Mouse (Mus musculus): ENCODE measurements around the gene Repin1. TPM values are rescaled to one million over a fixed set of nuclear protein-coding genes. Genes with fewer than 3 reads are reported as not detected.

The Repin1 gene
- polyA plus RNA-seq, 1 experiment: 13.3 TPM

DNA sequence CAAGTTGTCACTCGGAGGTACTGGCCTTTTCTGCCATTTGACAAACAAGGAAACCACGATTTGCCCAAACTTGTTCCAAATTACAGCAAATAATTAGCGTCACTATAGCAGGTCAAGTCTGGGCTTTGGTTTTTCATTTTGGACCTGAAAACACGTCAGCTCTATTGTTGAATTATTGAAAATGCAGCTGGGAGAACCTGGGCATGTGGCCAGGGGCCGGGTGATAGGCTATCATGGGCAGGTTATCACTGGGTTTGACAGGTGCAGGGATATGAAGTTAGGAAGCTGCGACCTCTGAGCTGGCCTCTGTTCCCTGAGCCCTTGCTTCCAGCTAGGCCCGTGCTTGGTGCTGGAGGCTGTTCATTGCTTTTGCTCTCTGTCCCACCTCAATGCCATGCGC, 37.1 kb downstream of the Repin1 start:
- TF ChIP-seq POLR2A (IDR thresholded peaks at IDR 0.05; ENCODE audit: borderline replicate concordance, low read depth, low read length) (no peak), CTCF (IDR thresholded peaks at IDR 0.05; ENCODE audit: low read depth, low read length) (no peak)
- Histone ChIP-seq H3K27ac (ENCODE audit: insufficient read depth, low read depth, low read length) (no peak overlapping the region), H3K4me3 (ENCODE audit: insufficient read depth, low read length) (no peak overlapping the region), H3K4me1 (ENCODE audit: control insufficient read depth, insufficient read depth, low read length) (peaks cover 5% of the 10 kb centered on the region; the same call in 1 of the 2 replicates)

- H3K4me3 ChIP-seq (ENCODE audit: insufficient read depth, low read length): no peak overlapping the region
- no peak for TF ChIP-seq POLR2A (IDR thresholded peaks at IDR 0.05; ENCODE audit: borderline replicate concordance, low read depth, low read length)
- TF ChIP-seq CTCF (IDR thresholded peaks at IDR 0.05; ENCODE audit: low read depth, low read length): no peak
- H3K4me1 ChIP-seq (ENCODE audit: control insufficient read depth, insufficient read depth, low read length): no peaks in the 10 kb centered on the region
- no peak overlapping the region for H3K27ac ChIP-seq (ENCODE audit: insufficient read depth, low read depth, low read length)
Measured at GRCm38 (mm10) chr6:48635105-48635504, 41.4 kb downstream of the Repin1 start.

DNA sequence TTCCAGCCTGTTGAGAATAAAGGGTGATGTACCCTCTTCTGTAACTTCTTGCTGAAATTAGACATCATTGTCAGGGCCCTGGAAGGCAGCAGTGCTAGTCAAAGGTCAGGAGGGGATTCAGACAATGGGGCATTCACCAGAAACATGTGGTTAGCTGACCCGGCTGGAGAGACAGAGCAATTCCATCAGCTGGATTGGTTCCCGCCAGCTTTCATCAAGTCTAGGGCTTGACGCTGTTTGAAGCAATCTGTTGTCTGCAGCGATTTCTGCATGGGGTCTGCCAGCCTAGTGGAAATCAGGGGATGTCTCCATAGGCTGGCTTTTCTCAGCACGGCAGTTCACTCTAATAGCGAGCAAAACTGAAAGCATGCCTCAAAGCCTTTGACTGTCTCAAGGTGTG, 42.8 kb downstream of the Repin1 start:
- Histone ChIP-seq H3K27ac (ENCODE audit: insufficient read depth, low read depth, low read length) (no peak overlapping the region), H3K4me1 (ENCODE audit: control insufficient read depth, insufficient read depth, low read length) (no peaks in the 10 kb centered on the region), H3K4me3 (ENCODE audit: insufficient read depth, low read length) (no peak overlapping the region)
- TF ChIP-seq POLR2A (IDR thresholded peaks at IDR 0.05; ENCODE audit: borderline replicate concordance, low read depth, low read length) (no peak), CTCF (IDR thresholded peaks at IDR 0.05; ENCODE audit: low read depth, low read length) (no peak)

GRCm38 (mm10) chr6:48637811-48638500, 44.3 kb downstream of the Repin1 start:
- TF ChIP-seq POLR2A (IDR thresholded peaks at IDR 0.05; ENCODE audit: borderline replicate concordance, low read depth, low read length) (no peak), CTCF (IDR thresholded peaks at IDR 0.05; ENCODE audit: low read depth, low read length) (no peak)
- H3K27ac ChIP-seq (ENCODE audit: insufficient read depth, low read depth, low read length): no peak overlapping the region
- no peak overlapping the region for H3K4me3 ChIP-seq (ENCODE audit: insufficient read depth, low read length)
- no peaks in the 10 kb centered on the region for H3K4me1 ChIP-seq (ENCODE audit: control insufficient read depth, insufficient read depth, low read length)

GRCm38 (mm10) chr6:48638553-48638952, 44.9 kb downstream of the Repin1 start:
- TF ChIP-seq CTCF (IDR thresholded peaks at IDR 0.05; ENCODE audit: low read depth, low read length) (no peak), POLR2A (IDR thresholded peaks at IDR 0.05; ENCODE audit: borderline replicate concordance, low read depth, low read length) (no peak)
- no peaks in the 10 kb centered on the region for H3K4me1 ChIP-seq (ENCODE audit: control insufficient read depth, insufficient read depth, low read length)

GRCm38 (mm10) chr6:48641391-48641790, 47.7 kb downstream of the Repin1 start:
- Histone ChIP-seq H3K27ac (ENCODE audit: insufficient read depth, low read depth, low read length) (no peak overlapping the region), H3K4me1 (ENCODE audit: control insufficient read depth, insufficient read depth, low read length) (no peaks in the 10 kb centered on the region), H3K4me3 (ENCODE audit: insufficient read depth, low read length) (no peak overlapping the region)
- TF ChIP-seq CTCF (IDR thresholded peaks at IDR 0.05; ENCODE audit: low read depth, low read length) (no peak), POLR2A (IDR thresholded peaks at IDR 0.05; ENCODE audit: borderline replicate concordance, low read depth, low read length) (no peak)

More at GRCm38 (mm10) chr6:48638553-48638952, 44.9 kb downstream of the Repin1 start:
- Histone ChIP-seq H3K4me3 (ENCODE audit: insufficient read depth, low read length) (no peak overlapping the region), H3K27ac (ENCODE audit: insufficient read depth, low read depth, low read length) (no peak overlapping the region)

DNA sequence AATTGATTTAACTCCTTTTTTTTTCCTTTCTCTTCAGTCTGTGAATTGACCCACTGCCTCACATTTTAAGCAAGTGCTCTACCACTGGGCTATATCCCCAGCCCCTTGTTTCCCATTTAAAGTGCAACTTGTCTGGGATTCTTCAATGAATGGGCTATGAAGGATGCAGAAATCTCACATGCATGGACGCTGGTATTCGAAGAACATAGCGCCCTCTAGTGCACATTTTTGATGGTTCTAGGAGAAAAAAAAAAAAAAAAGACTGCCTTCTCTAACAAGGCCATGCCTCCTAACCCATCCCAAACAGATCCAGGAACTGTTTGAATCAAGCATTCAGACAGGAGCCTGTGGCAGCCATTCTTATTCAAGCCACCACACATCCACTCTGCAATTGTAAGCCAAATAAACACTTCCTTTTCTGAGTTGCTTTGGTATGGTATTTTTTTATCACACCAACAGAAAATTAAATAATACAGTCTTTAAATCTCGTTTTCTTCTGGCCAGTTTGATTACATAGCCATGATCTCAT, 49.1 kb downstream of the Repin1 start:
- Histone ChIP-seq H3K27ac (ENCODE audit: insufficient read depth, low read depth, low read length) (no peak overlapping the region), H3K4me1 (ENCODE audit: control insufficient read depth, insufficient read depth, low read length) (no peaks in the 10 kb centered on the region), H3K4me3 (ENCODE audit: insufficient read depth, low read length) (no peak overlapping the region)
- TF ChIP-seq POLR2A (IDR thresholded peaks at IDR 0.05; ENCODE audit: borderline replicate concordance, low read depth, low read length) (no peak), CTCF (IDR thresholded peaks at IDR 0.05; ENCODE audit: low read depth, low read length) (no peak)

- TF ChIP-seq POLR2A (IDR thresholded peaks at IDR 0.05; ENCODE audit: borderline replicate concordance, low read depth, low read length): no peak
- TF ChIP-seq CTCF (IDR thresholded peaks at IDR 0.05; ENCODE audit: low read depth, low read length): peak; percentile 78
- no peak overlapping the region for H3K27ac ChIP-seq (ENCODE audit: insufficient read depth, low read depth, low read length)
- H3K4me1 ChIP-seq (ENCODE audit: control insufficient read depth, insufficient read depth, low read length): no peaks in the 10 kb centered on the region
- H3K4me3 ChIP-seq (ENCODE audit: insufficient read depth, low read length): no peak overlapping the region
Measured at GRCm38 (mm10) chr6:48645660-48646308, 52.1 kb downstream of the Repin1 start.

DNA sequence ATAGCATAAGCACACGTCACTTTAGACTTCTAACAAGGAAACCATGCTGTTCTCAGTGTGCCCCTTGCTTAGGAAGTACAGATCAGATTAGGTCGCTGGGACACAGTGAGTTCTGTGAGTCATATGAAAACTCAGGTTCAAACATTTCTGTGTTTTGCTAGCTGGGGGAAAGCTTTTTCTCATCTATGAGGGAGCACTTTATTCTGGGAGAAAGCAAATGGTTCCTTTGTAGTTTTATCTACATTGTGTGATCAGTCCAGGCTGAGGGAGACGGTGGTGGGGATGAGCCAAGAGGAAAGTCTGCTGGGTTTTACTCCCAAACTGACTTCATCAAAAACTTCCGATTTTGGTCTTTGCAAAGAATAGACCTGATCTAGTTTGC, 52.6 kb downstream of the Repin1 start:
- Histone ChIP-seq H3K27ac (ENCODE audit: insufficient read depth, low read depth, low read length) (no peak overlapping the region), H3K4me3 (ENCODE audit: insufficient read depth, low read length) (no peak overlapping the region), H3K4me1 (ENCODE audit: control insufficient read depth, insufficient read depth, low read length) (no peaks in the 10 kb centered on the region)
- TF ChIP-seq POLR2A (IDR thresholded peaks at IDR 0.05; ENCODE audit: borderline replicate concordance, low read depth, low read length): no peak
- no peak for TF ChIP-seq CTCF (IDR thresholded peaks at IDR 0.05; ENCODE audit: low read depth, low read length)

DNA sequence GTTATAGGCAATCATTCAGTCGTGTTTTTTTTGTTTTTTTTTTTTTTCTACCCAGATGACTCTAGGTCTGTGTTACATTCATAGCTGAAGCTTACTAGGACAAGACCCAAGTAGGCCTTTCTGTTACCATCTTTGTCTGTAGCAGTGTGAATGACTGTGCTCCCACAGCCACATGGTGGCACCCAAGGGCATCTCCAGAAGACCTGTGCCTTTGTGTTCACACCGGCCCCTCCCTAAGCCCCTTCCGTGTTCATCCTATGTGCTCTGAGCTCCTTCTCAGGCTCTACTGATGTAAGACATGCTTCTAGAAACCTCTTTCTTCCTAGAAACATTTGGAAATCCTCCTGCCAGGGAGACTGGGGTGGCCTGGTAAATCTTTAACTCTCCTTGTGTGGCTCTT, 53.3 kb downstream of the Repin1 start, which contains the start of gene Gimap8:
Gene Gimap8, plus strand, starts transcription at position 240 of the 400 bp plus-strand sequence.
- Histone ChIP-seq H3K27ac (ENCODE audit: insufficient read depth, low read depth, low read length) (no peak within 1 kb of the TSS), H3K4me1 (ENCODE audit: control insufficient read depth, insufficient read depth, low read length) (no peaks in the 10 kb centered on the region), H3K4me3 (ENCODE audit: insufficient read depth, low read length) (no peak within 1 kb of the TSS)
- TF ChIP-seq CTCF (IDR thresholded peaks at IDR 0.05; ENCODE audit: low read depth, low read length): no peak
- no peak for TF ChIP-seq POLR2A (IDR thresholded peaks at IDR 0.05; ENCODE audit: borderline replicate concordance, low read depth, low read length)

All from bone marrow macrophage, adult 2 months (primary cell).